Mouse (Mus musculus) lung, postnatal 0 days (tissue): ENCODE results near the gene Dgkz.

Experiments
- CTCF ChIP-seq: IDR thresholded peaks from 2 replicates; pipeline ENCODE4 v1.5.1; 2016; ENCODE audit warnings: antibody characterized with exemption, mild to moderate bottlenecking
- EP300 ChIP-seq: IDR thresholded peaks from 2 replicates; pipeline ENCODE4 v1.6.1; 2016; ENCODE audit warnings: antibody characterized with exemption, mild to moderate bottlenecking, control low read depth

- TF ChIP-seq CTCF = no peak
- TF ChIP-seq EP300 = no peak
These were observed 52.9 kb downstream of the Dgkz start for GRCm38 (mm10) chr2:91922586-91923414.
